Mouse (Mus musculus): ENCODE data around the gene Pnlip.

- TF ChIP-seq CTCF (IDR thresholded peaks at IDR 0.05; ENCODE audit: low read depth) (no peak), EP300 (IDR thresholded peaks at IDR 0.05; ENCODE audit: low read depth) (no peak)
Measured at GRCm38 (mm10) chr19:58620661-58621060, 31.6 kb upstream of the Pnlip start.
